Mouse (Mus musculus): ENCODE results near the gene Alx3.
"Not testable (repeated sequence)": the region's sequence is repeated elsewhere in the genome, so short reads cannot be mapped to it uniquely, and the experiment has no call there.

Gene Alx3

GRCm38 (mm10) chr3:107624424-107624823 lies 29.6 kb downstream of the Alx3 start:
- DNase-seq (ENCODE audit: low spot score): no peak

- DNase-seq (ENCODE audit: low spot score): no peak
Measured at GRCm38 (mm10) chr3:107625536-107625935, 30.7 kb downstream of the Alx3 start.

DNA sequence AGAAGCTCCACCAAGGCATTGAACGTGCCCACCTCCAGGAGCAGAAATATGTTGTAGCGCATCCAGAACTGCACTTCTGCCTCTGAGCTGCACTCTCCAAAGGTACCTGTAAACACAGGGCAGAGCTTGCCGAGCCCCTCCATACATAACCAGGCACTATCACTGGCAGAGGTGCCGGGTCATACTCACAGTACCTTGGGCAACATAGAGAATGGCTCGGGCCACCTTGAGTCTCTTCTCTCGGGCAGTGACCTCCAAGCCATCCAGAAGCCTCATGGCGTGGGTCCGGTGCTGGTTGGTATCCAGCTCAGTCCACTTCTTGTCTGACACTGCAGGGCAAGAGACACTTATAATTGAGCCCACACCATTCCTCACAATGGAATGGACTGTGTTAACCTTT lies 31.9 kb downstream of the Alx3 start:
- no peak for DNase-seq (ENCODE audit: low spot score)

GRCm38 (mm10) chr3:107627641-107628040 lies 32.8 kb downstream of the Alx3 start:
- DNase-seq (ENCODE audit: low spot score): no peak

DNA sequence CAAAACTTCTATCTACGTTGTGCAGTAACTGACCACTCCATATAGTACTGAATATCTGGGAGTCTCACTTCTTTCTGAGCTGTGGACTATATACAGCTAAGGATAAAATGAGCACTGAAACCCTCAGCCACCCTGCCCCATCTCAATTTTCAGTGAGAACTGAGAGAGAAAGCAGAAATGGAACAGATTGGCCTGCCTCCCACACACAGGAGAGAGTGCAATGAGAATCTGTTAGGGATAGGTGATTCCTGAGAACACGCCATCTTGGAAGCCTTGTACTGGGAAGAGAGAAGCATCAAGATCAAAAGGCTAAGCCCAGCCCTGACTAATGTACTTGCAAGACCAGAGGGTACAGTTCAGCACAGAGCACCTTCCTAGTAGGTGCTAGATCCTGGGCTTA lies 33.7 kb downstream of the Alx3 start:
- no peak for DNase-seq (ENCODE audit: low spot score)

DNA sequence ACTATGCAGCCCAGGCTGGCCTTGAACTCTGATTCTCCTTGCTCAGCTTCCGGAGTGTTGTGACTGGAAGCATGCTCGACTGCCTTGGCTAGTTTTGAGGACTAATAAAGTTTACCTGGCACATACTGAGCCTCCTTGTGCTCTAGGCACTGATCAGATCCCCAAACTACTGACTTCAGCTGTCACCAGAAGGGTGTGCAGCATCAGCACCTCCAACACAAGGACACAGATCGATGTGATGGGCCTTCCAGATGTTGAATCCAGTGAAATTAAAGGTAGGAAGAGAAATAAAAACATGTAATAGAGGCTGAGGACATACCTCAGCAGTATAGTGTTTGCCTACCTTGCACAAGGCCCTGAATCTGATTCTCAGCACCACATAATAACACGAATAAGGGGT lies 34.6 kb downstream of the Alx3 start:
- DNase-seq (ENCODE audit: low spot score): no peak

DNA sequence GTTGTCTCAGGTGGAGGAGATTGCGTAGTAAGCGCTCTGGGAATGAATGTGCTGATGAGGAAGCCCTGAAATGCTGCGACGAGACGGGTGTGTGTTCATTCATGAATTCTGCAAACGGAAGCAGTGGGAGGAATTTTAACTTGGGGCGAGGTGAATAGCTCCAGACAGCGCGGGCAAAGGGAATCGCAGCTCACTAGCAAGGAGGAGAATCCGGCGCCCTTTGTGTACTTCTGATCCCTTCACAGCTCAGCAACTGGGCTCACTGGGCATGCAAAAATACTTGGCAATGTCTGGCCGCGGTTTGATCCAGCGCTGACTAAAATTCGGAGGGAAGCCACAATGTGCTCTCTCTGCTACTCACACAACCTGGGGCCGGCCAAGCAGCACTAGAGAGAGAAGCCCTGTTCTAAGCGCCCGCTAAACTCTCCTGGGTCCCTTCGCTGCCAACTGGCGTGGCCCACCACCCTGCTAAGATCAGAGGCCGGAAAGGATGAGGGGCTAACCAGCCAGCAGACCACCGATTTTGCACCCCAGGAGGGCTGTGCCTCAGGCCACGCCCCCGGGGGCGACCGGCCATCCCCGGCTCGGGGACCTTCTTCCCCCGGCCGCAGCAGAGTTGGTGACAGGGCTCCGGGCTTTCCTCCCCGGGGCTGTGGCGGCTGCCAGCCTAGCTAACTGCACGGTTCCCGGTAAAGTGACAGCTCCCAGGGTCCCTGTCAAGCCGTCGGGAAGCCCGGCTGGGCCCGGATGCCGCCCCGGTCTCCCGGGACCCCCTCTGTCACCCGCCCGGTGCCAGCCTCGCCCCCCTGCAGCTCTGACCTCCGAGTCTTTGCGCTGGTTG lies 36.1 kb downstream of the Alx3 start, which contains the start of gene Gm10961:
TSS of gene Gm10961 (plus strand) at position 641 of the 841 bp plus-strand sequence.
- DNase-seq (ENCODE audit: low spot score): peak; percentile 30

- peak; percentile 96 for DNase-seq (ENCODE audit: low spot score)
Measured at GRCm38 (mm10) chr3:107631523-107631958, 36.7 kb downstream of the Alx3 start, which contains the start of gene Strip1. Gene Strip1, minus strand, starts transcription at chr3:107631694.

- no peak for DNase-seq (ENCODE audit: low spot score)
Measured at GRCm38 (mm10) chr3:107632786-107633185, 38.0 kb downstream of the Alx3 start.

GRCm38 (mm10) chr3:107633906-107634305 lies 39.1 kb downstream of the Alx3 start:
- no peak for DNase-seq (ENCODE audit: low spot score)

- no peak for DNase-seq (ENCODE audit: low spot score)
Measured at GRCm38 (mm10) chr3:107635836-107636235, 41.0 kb downstream of the Alx3 start.

DNA sequence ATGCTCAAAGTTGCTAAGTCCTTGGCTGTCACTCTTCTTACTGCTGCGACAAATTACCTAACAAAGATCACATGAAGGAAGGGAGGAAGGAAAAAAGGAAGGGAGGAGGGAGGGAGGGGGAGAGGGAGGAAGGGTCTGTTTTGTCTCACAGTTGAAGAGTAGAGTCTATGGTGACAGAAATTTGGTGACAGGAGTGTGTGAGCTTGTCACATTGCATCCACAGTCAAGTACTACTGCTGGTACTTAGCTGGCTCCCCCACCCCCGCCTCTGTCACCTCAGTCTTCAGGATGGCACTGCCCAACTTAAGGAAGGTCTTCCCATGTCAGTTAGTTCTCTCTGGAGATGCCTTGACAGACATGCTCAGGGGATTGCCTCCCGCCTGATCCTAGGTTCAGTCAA lies 41.4 kb downstream of the Alx3 start:
- no peak for DNase-seq (ENCODE audit: low spot score)

- DNase-seq (ENCODE audit: low spot score): no peak
Measured at GRCm38 (mm10) chr3:107637606-107638172, 42.9 kb downstream of the Alx3 start.

DNA sequence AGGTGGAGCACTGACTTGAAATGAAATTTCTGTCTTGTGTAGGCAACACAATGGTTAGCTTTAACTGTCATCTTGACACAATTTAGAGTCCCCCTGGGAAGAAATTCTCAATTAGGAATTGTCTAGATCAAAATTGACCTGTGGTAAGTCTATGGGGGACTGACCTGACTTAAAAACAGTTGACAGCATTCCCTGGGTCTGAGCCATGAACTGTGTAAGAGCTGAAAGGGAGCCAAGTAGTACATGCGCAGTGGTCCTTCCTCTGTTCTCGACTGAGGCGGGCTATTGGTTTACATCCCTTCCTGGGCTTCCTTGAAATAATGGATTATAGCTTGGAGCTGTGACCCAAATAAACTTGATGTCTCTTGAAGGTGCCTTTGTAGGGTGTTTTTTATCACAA lies 52.1 kb downstream of the Alx3 start:
- no peak for DNase-seq (ENCODE audit: low spot score)

DNA sequence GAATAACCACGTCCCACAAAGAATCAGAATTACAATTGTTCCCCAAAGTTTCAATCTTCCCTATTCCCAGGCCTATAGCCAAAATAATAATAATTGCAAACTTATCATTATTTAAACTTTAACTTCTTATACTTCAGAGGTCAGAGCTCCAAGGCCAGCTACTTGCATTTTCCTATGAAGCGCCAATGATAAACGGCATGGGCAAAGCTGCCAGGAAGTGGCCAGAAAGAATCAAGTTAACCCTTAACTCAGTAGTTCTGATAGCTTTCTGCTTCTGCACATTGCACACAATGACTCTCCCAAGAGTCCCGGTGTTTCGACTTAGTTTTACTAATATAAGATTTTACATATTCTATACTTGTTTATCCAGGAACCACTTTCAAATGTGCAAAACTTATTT lies 55.4 kb downstream of the Alx3 start:
- DNase-seq (ENCODE audit: low spot score): not testable (repeated sequence)

DNA sequence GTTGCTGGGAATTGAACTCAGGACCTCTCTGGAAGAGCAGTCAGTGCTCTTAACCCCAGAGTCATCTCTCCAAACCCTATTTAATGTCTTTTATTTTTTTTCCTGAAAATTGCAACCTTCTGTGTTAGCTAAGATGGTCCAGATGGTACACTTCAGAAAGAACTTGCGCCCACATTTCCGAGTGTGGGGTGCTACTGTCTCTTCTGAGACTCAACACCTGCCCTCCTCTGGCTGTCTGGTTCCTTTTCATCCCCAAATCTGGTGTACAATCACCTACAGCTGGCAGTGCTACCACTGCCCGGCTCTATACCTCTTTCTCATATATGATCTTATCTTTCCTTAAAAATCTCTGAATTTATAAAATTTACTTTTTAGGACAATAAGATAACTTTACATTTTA lies 58.1 kb downstream of the Alx3 start:
- no peak for DNase-seq (ENCODE audit: low spot score)

GRCm38 (mm10) chr3:107654861-107655260 lies 60.0 kb downstream of the Alx3 start:
- DNase-seq (ENCODE audit: low spot score): no peak
